Mouse (Mus musculus) lung, postnatal 0 days (tissue): Measurements from ENCODE around the gene Eif2ak1. TPM values are rescaled to one million over a fixed set of nuclear protein-coding genes. Genes with fewer than 3 reads are reported as not detected.

Experiments used
- ATAC-seq: fragments of 200-750 bp; cut with Nextera tagmentation; 2 replicates; pipeline ENCODE4 v1.8.0; 2017; ENCODE audit warnings: moderate library complexity
- DNase-seq: peaks from one replicate; pipeline ENCODE4 v3.0.0-alpha.2; 2016; ENCODE audit warnings: low spot score
- H3K27ac ChIP-seq: fragments of 300-500 bp; sonication (generic); 2 replicates; pipeline ENCODE4 v1.5.1; 2014; ENCODE audit warnings: antibody characterized with exemption, mild to moderate bottlenecking, low read length, mixed read lengths
- H3K27me3 ChIP-seq: fragments of 300-500 bp; sonication (generic); replicated peaks from 2 replicates; pipeline ENCODE4 v1.6.1; 2014; ENCODE audit warnings: low read length, mixed read lengths; ENCODE audit not compliant: insufficient read depth
- H3K36me3 ChIP-seq: fragments of 300-500 bp; sonication (generic); 2 replicates; pipeline ENCODE4 v1.6.1; 2014; ENCODE audit warnings: low read length, mixed read lengths; ENCODE audit not compliant: insufficient read depth
- H3K4me1 ChIP-seq: fragments of 300-500 bp; sonication (generic); 2 replicates; pipeline ENCODE4 v1.6.1; 2014; ENCODE audit warnings: antibody characterized with exemption, low read depth, low read length, mixed read lengths; ENCODE audit not compliant: insufficient read depth
- H3K4me2 ChIP-seq: fragments of 300-500 bp; sonication (generic); replicated peaks from 2 replicates; pipeline ENCODE4 v1.6.1; 2014; ENCODE audit warnings: low read depth, mild to moderate bottlenecking, low read length, moderate library complexity, mixed read lengths
- H3K4me3 ChIP-seq: fragments of 300-500 bp; sonication (generic); 2 replicates; pipeline ENCODE4 v1.5.1; 2014; ENCODE audit warnings: low read depth, low read length
- H3K9ac ChIP-seq: fragments of 300-500 bp; sonication (generic); replicated peaks from 2 replicates; pipeline ENCODE4 v1.6.1; 2014; ENCODE audit warnings: low read depth, mild to moderate bottlenecking
- H3K9me3 ChIP-seq: fragments of 300-500 bp; sonication (generic); 2 replicates; pipeline ENCODE4 v1.6.1; 2016; ENCODE audit warnings: low read length, mixed read lengths
- CTCF ChIP-seq: IDR thresholded peaks from 2 replicates; pipeline ENCODE4 v1.5.1; 2016; ENCODE audit warnings: antibody characterized with exemption, mild to moderate bottlenecking
- EP300 ChIP-seq: IDR thresholded peaks from 2 replicates; pipeline ENCODE4 v1.6.1; 2016; ENCODE audit warnings: antibody characterized with exemption, mild to moderate bottlenecking, control low read depth
- WGBS: fragments of 180-500 bp; shearing (Covaris S2); extraction: QIAGEN DNeasy Blood & Tissue Kit; methylation state at CpG from one replicate; pipeline ENCODE4 v1.1.7; 2014; 5-methylcytosine and 5-hydroxymethylcytosine counted together
- polyA plus RNA-seq: library from polyadenylated mRNA; unstranded; fragments of >200 nt; fragmentation: Nextera tagmentation; extraction: Ambion mirVana; gene quantifications from 2 replicates; pipeline ENCODE4 v1.2.1, GENCODE M21; 2015

Gene Eif2ak1
- polyA plus RNA-seq, 1 experiment from 2014 or later: 24.4 TPM

- no peaks in the 10 kb centered on the region for H3K4me1 ChIP-seq
- no peak for ATAC-seq
- TF ChIP-seq CTCF: peak; percentile 22
- TF ChIP-seq EP300: no peak
- peaks cover 28% of the 10 kb centered on the region for H3K36me3 ChIP-seq
- WGBS: 68% methylated on average over 9 of the region's 9 CpGs
- no peak overlapping the region for H3K27ac ChIP-seq
- H3K4me3 ChIP-seq: no peak overlapping the region
- H3K9ac ChIP-seq: no peak overlapping the region
- H3K9me3 ChIP-seq: no peaks in the 10 kb centered on the region
- no peak overlapping the region for H3K4me2 ChIP-seq
- DNase-seq: no peak
- H3K27me3 ChIP-seq: no peaks in the 10 kb centered on the region
Observed at GRCm38 (mm10) chr5:143892255-143892886, 74.8 kb downstream of the Eif2ak1 start.

GRCm38 (mm10) chr5:143893396-143893795 lies 75.8 kb downstream of the Eif2ak1 start:
- TF ChIP-seq CTCF (no peak), EP300 (no peak)
- ATAC-seq: no peak
- no peaks in the 10 kb centered on the region for H3K9me3 ChIP-seq
- H3K27me3 ChIP-seq: no peaks in the 10 kb centered on the region
- H3K4me1 ChIP-seq: no peaks in the 10 kb centered on the region
- DNase-seq: no peak
- peaks cover 31% of the 10 kb centered on the region for H3K36me3 ChIP-seq
- H3K4me2 ChIP-seq: no peak overlapping the region
- 61% methylated on average over 5 of the region's 5 CpGs for WGBS
- H3K4me3 ChIP-seq: no peak overlapping the region
- H3K9ac ChIP-seq: no peak overlapping the region
- H3K27ac ChIP-seq: no peak overlapping the region

DNA sequence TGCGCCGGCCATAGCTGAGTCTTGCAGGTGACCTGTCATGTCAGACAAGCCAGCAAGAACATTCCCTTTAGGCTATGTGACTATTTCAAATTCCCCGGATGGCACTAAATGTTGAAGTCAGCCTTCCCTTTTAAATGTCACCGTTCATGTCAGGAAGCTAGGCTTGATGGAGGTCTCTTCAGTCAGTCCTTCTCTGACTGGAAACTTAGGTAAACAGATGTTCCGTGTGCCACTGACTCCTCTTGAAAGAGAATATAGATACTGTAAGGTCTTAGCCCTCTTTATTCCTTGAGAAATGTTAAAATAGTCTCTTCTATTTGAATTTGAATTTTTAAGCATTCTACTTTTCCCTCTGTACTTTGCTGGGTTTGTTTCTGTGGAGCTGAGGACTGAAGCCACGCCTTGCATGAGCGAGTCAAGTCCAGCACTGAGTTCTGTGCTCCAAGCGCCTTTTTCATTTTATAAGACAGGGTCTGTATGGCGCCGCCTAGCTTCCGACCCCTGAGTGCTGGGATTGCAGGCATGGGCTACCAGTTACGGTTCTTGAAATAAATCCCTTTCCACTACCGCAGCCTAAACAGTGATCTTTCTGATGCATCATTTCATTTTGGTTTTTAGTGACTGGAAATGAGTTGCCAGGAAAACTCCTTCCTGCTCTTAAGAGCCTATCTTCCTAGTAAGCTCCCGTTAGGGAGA lies 80.2 kb downstream of the Eif2ak1 start, which contains the start of gene Ankrd61:
Ankrd61 (minus strand) TSS at position 51 of the 696 bp plus-strand sequence.
- H3K4me2 ChIP-seq: no peak within 1 kb of the TSS
- H3K4me1 ChIP-seq: no peaks in the 10 kb centered on the region
- DNase-seq: no peak
- peaks cover 38% of the 10 kb centered on the region for H3K36me3 ChIP-seq
- H3K27me3 ChIP-seq: no peaks in the 10 kb centered on the region
- H3K9ac ChIP-seq: no peak within 1 kb of the TSS
- ATAC-seq: no peak
- no peaks in the 10 kb centered on the region for H3K9me3 ChIP-seq
- H3K27ac ChIP-seq: no peak within 1 kb of the TSS
- 83% methylated on average over 14 of the region's 14 CpGs for WGBS
- TF ChIP-seq EP300 (no peak), CTCF (no peak)
- no peak within 1 kb of the TSS for H3K4me3 ChIP-seq

- Histone ChIP-seq H3K9me3 (no peaks in the 10 kb centered on the region), H3K4me2 (no peak overlapping the region), H3K27ac (no peak overlapping the region), H3K36me3 (peaks cover 42% of the 10 kb centered on the region), H3K4me1 (no peaks in the 10 kb centered on the region), H3K9ac (no peak overlapping the region), H3K27me3 (no peaks in the 10 kb centered on the region), H3K4me3 (no peak overlapping the region)
- TF ChIP-seq CTCF (no peak), EP300 (no peak)
- ATAC-seq (no peak), DNase-seq (no peak)
- WGBS: 79% methylated on average over 3 of the region's 3 CpGs
Observed at GRCm38 (mm10) chr5:143902111-143902510, 84.5 kb downstream of the Eif2ak1 start.

DNA sequence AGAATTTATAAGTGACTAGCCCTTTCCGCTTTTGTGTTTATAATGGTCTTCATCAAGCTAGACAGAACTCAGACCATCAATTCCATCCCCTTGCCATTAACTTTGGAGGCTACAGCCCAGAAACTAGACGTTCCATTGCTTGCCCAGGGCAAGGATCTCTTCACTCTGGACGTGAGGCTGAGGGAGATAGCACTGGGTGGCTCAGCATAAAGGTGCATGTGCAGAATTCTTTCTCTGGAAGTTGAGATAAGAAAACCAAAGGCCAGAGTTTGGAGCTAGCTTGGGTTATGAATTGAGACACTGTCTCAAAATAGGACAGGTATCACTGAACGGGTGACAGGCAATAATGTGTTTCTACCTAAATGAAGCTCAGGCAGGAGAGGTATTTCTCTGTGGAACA lies 86.2 kb downstream of the Eif2ak1 start:
- H3K9me3 ChIP-seq: no peaks in the 10 kb centered on the region
- H3K27ac ChIP-seq: no peak overlapping the region
- no peak for TF ChIP-seq CTCF
- TF ChIP-seq EP300: no peak
- H3K4me2 ChIP-seq: no peak overlapping the region
- 0 out of 2 replicates have a peak, but pooled peaks cover 3% of the 10 kb centered on the region for H3K4me1 ChIP-seq
- H3K27me3 ChIP-seq: no peaks in the 10 kb centered on the region
- ATAC-seq (no peak), DNase-seq (no peak)
- WGBS: 83% methylated on average over 4 of the region's 4 CpGs
- H3K9ac ChIP-seq: no peak overlapping the region
- peaks cover 35% of the 10 kb centered on the region for H3K36me3 ChIP-seq
- H3K4me3 ChIP-seq: no peak overlapping the region

DNA sequence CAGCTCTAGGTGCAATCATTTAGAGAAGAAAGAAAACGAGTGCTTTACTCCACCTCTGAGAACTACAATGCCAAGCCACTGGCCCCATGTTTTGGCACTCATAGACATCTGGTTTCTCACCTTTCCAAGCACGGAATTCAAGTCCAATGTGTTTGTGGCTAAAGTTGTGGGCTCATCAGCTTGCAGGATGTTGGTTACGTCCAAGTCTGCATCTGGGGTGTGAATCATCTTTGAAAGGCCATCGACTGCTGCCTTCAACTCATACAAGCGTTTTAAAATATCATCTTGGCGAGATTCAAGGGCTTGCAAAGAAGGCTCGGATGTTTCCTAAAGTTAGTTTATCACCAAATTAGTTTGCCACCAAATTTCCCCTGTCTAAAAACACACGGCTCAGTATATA lies 88.8 kb downstream of the Eif2ak1 start:
- no peak for TF ChIP-seq CTCF
- TF ChIP-seq EP300: no peak
- Histone ChIP-seq H3K36me3 (peaks cover 22% of the 10 kb centered on the region; the same call in 1 of the 2 replicates), H3K9me3 (no peaks in the 10 kb centered on the region), H3K4me2 (no peak overlapping the region), H3K9ac (no peak overlapping the region), H3K27ac (no peak overlapping the region), H3K4me3 (no peak overlapping the region), H3K27me3 (no peaks in the 10 kb centered on the region), H3K4me1 (peaks cover 11% of the 10 kb centered on the region; the same call in 1 of the 2 replicates)
- no peak for ATAC-seq
- WGBS: 78% methylated on average over 8 of the region's 8 CpGs
- no peak for DNase-seq
